Mouse (Mus musculus) layer of hippocampus, postnatal 36 days (tissue): ENCODE measurements around the gene Nipal4. TPM values are rescaled to one million over a fixed set of nuclear protein-coding genes. Genes with fewer than 3 reads are reported as not detected.

ENCODE experiments used
- DNase-seq, 2 experiments: peaks; one replicate each; pipeline ENCODE4 v3.0.0; 2022
- microRNA-seq, 2 experiments: library from miRNA; unstranded; fragments of <30 nt; microRNA quantifications; one replicate each; pipeline ENCODE4 v1.2.0; 2021
- total RNA-seq, 2 experiments: library from RNA; stranded (reverse); gene quantifications; 2 replicates each; pipeline ENCODE4 v1.2.3; 2021

Nipal4 gene
- total RNA-seq, 2 experiments from 2014 or later: 2.3 to 2.7 TPM

GRCm38 (mm10) chr11:46115011-46115410 lies 51.3 kb downstream of the Nipal4 start:
- no peak for DNase-seq

GRCm38 (mm10) chr11:46114221-46114620 lies 52.1 kb downstream of the Nipal4 start:
- DNase-seq: no peak

- DNase-seq: no peak
Measured at GRCm38 (mm10) chr11:46113211-46113610, 53.1 kb downstream of the Nipal4 start.

- DNase-seq: no peak
Measured at GRCm38 (mm10) chr11:46110945-46111287, 55.4 kb downstream of the Nipal4 start.

GRCm38 (mm10) chr11:46110156-46110944 lies 56.0 kb downstream of the Nipal4 start:
- DNase-seq: no peak

- no peak for DNase-seq
Measured at GRCm38 (mm10) chr11:46109206-46109605, 57.1 kb downstream of the Nipal4 start.

- no peak for DNase-seq
Measured at GRCm38 (mm10) chr11:46107046-46107445, 59.3 kb downstream of the Nipal4 start.

GRCm38 (mm10) chr11:46102107-46102506 lies 64.2 kb downstream of the Nipal4 start:
- DNase-seq: no peak

Small RNA genes lying within 50 kb of the gene (microRNA-seq; reads per million reads assigned to microRNA genes)
- gene Mir7239: 0 to 0.21 reads per million in 2 experiments
- 0 to 0.21 reads per million in 2 experiments for gene Mir8100

Other genes with a start within 250 kb of the Nipal4 start
- gene Lsm11, start 221.6 kb downstream of the Nipal4 start, total RNA-seq: 10 to 100 TPM; 30.7 to 32.7 TPM
- gene Thg1l, start 211.0 kb downstream of the Nipal4 start, total RNA-seq: 10 to 100 TPM in 1 of 2 experiments, 1 to 10 TPM in 1; 9.6 to 10.4 TPM
- under 1 TPM in 1 of 2 experiments, not detected in 1; 0.35 TPM for gene Sox30, start 186.2 kb downstream of the Nipal4 start, total RNA-seq
- 1 to 10 TPM; 1.9 to 2.0 TPM for gene Gm12166, start 114.2 kb downstream of the Nipal4 start, total RNA-seq
- 10 to 100 TPM; 13.8 to 14.6 TPM for gene Adam19, start 110.5 kb downstream of the Nipal4 start, total RNA-seq
- 1 to 10 TPM in 1 of 2 experiments, under 1 TPM in 1; 0.92 to 1.3 TPM for gene Fndc9, start 69.0 kb upstream of the Nipal4 start, total RNA-seq
- gene Cyfip2, start 146.4 kb upstream of the Nipal4 start, total RNA-seq: 100 to 1,000 TPM; 491 to 500 TPM
- gene Itk, start 223.0 kb upstream of the Nipal4 start, total RNA-seq: under 1 TPM; 0.18 to 0.27 TPM
- gene Fam71b, start 230.1 kb upstream of the Nipal4 start, total RNA-seq: not detected